Mouse (Mus musculus) embryo, embryonic 10 days (tissue): ENCODE data around the gene Gm10320.

Experiments used
- DNase-seq: peaks from one replicate; pipeline ENCODE4 v3.0.0-alpha.2; 2015; ENCODE audit warnings: low spot score

Gene Gm10320

GRCm38 (mm10) chr13:98461467-98461866, 30.3 kb downstream of the Gm10320 start:
- no peak for DNase-seq

DNA sequence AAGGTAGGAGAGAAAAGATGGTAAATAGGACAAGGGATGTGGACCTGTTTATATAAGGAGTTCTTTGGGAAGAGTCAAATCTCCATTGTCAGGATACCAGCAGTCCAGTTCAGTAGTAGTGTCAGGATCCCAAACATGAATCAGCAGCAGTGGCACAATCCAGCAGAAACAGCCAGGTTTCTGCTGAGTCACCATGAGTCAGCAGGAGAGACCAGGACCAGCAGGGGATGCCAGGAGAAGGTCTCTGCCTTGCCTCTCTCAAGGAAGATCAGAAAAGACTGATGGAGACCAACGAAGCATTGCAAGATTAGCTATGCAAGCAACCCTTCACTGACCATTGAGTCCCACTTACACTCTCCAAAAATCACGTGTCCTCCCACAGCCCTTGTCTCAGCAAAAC, 35.4 kb downstream of the Gm10320 start:
- DNase-seq, result no peak

GRCm38 (mm10) chr13:98455646-98456045, 36.2 kb downstream of the Gm10320 start:
- no peak for DNase-seq

GRCm38 (mm10) chr13:98454224-98454967, 37.4 kb downstream of the Gm10320 start:
- DNase-seq, result no peak

- no peak for DNase-seq
Measured at GRCm38 (mm10) chr13:98453146-98453545, 38.7 kb downstream of the Gm10320 start.

- DNase-seq, result no peak
Measured at GRCm38 (mm10) chr13:98448696-98449095, 43.1 kb downstream of the Gm10320 start.

DNA sequence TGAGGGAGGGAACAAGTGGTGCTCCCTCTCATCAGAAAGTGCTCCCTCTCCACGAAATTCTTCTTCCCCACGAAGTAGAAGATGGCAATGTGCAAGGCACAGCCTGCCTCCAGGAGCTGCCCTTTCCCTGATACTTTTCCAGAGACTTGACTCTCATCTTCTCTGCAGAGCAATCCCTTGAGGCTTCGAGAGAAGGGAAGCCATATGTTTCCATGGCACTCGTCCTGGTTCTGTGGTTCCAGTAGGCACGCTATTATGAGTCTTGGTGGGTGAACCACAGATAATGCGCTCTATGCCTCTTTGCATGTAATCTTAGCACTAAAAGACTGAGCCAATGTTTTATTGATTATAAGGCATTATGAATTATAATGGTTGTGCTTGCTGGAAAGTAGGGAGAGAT, 44.1 kb downstream of the Gm10320 start:
- no peak for DNase-seq

- no peak for DNase-seq
Measured at GRCm38 (mm10) chr13:98445391-98446125, 46.2 kb downstream of the Gm10320 start.

DNA sequence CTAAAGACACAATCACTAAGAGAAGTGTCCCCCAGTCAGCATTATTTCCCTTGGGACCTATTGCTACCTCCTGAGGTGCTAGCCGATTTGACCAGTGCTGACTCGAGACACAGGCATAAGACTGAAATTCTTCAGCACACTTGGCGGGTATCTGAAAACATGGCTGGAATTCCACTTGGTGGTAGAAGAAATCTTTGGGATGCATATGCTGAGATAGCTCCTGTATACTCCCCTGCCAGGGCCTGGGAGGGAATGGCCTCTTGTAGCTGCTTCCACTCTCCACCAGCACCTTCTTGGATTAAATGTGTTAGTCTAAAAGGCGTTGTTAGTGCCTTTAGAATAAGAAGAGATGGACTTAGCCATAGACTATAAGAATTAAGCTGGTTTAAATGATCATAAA, 50.8 kb downstream of the Gm10320 start:
- no peak for DNase-seq

GRCm38 (mm10) chr13:98440293-98440952, 51.4 kb downstream of the Gm10320 start:
- no peak for DNase-seq
